Mouse (Mus musculus) intestine, embryonic 14.5 days (tissue): ENCODE data around the gene Slc11a2. TPM values are rescaled to one million over a fixed set of nuclear protein-coding genes. Genes with fewer than 3 reads are reported as not detected.

Experiments
- ATAC-seq: fragments of 200-750 bp; cut with Nextera tagmentation; replicated peaks from 2 replicates; pipeline ENCODE4 v1.8.0; 2017; ENCODE audit warnings: low read depth, moderate number of reproducible peaks, moderate TSS enrichment, moderate library complexity; ENCODE audit not compliant: low FRiP score, low TSS enrichment
- DNase-seq: peaks from one replicate; pipeline ENCODE4 v3.0.0-alpha.2; 2018; ENCODE audit warnings: low spot score
- H3K27ac ChIP-seq: fragments of 300-500 bp; sonication (generic); 2 replicates; pipeline ENCODE4 v1.5.1; 2014; ENCODE audit warnings: low read depth, mild to moderate bottlenecking, control low read depth
- H3K27me3 ChIP-seq: fragments of 300-500 bp; sonication (generic); replicated peaks from 2 replicates; pipeline ENCODE4 v1.6.1; 2014; ENCODE audit warnings: low read length, control low read depth; ENCODE audit not compliant: control insufficient read depth, insufficient read depth
- H3K36me3 ChIP-seq: fragments of 300-500 bp; sonication (generic); 2 replicates; pipeline ENCODE4 v1.6.1; 2014; ENCODE audit warnings: low read length, control low read depth; ENCODE audit not compliant: control insufficient read depth, insufficient read depth
- H3K4me1 ChIP-seq: fragments of 300-500 bp; sonication (generic); replicated peaks from 2 replicates; pipeline ENCODE4 v1.6.1; 2014; ENCODE audit warnings: low read length, control low read depth, mixed read lengths; ENCODE audit not compliant: control insufficient read depth, insufficient read depth
- H3K4me2 ChIP-seq: fragments of 300-500 bp; sonication (generic); 2 replicates; pipeline ENCODE4 v1.6.1; 2014; ENCODE audit warnings: low read length
- H3K4me3 ChIP-seq: fragments of 300-500 bp; sonication (generic); 2 replicates; pipeline ENCODE4 v1.5.1; 2014; ENCODE audit warnings: low read depth, low read length, control low read depth, mixed read lengths
- H3K9ac ChIP-seq: fragments of 300-500 bp; sonication (generic); 2 replicates; pipeline ENCODE4 v1.6.1; 2014; ENCODE audit warnings: mild to moderate bottlenecking, low read length
- H3K9me3 ChIP-seq: fragments of 300-500 bp; sonication (generic); 2 replicates; pipeline ENCODE4 v1.6.1; 2016; ENCODE audit warnings: low read length, control low read depth; ENCODE audit not compliant: control insufficient read depth
- WGBS: fragments of 180-500 bp; shearing (Covaris S2); extraction: QIAGEN DNeasy Blood & Tissue Kit; methylation state at CpG from one replicate; pipeline ENCODE4 v1.1.7; 2014; 5-methylcytosine and 5-hydroxymethylcytosine counted together
- polyA plus RNA-seq: library from polyadenylated mRNA; unstranded; fragments of >200 nt; fragmentation: Nextera tagmentation; extraction: Ambion mirVana; gene quantifications from 2 replicates; pipeline ENCODE4 v1.2.1, GENCODE M21; 2014

Slc11a2 gene
- polyA plus RNA-seq, 1 experiment from 2014 or later, result 20.6 TPM

DNA sequence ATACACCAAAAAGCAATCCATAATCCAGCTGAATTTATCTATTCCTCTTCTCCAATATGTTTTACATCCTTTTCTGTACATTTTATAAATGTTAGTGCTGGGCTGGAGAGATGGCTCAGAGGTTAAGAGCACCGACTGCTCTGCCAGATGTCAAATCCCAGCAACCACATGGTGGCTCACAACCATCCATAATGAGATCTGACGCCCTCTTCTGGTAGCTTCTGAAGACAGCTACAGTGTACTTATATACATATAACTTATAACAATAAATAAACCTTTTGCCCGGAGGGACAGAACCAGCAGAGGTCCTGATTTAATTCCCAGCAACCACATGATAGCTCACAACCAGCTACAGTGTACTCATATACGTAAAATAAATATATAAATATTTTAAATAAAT, 23.7 kb upstream of the Slc11a2 start:
- no peak overlapping the region for H3K4me2 ChIP-seq
- ATAC-seq (no peak), DNase-seq (no peak)
- no peaks in the 10 kb centered on the region for H3K9me3 ChIP-seq
- H3K27ac ChIP-seq, result no peak overlapping the region
- WGBS, result 66% methylated on average over 4 of the region's 4 CpGs
- no peaks in the 10 kb centered on the region for H3K27me3 ChIP-seq
- H3K9ac ChIP-seq, result no peak overlapping the region
- no peaks in the 10 kb centered on the region for H3K4me1 ChIP-seq
- H3K36me3 ChIP-seq, result no peaks in the 10 kb centered on the region
- H3K4me3 ChIP-seq, result no peak overlapping the region

DNA sequence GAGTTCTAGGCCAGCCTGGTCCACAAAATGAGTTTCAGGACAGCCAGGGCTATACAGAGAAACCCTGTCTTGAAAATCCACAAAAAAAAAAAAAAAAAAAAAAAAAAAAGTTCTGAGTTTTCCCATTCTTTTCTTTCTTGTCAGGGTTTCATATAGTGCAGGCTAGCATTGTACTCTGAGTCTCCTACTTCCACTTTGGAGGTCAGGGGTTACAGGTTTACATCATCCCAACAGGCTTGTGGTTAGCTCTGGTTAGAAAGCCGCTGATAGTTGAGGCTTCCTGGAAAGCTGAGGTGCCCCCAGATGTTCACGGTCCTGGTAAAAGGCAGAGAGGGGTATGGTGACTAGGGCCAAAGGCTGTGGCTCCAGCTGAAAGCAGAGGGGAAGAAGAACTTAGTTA, 22.0 kb upstream of the Slc11a2 start:
- no peaks in the 10 kb centered on the region for H3K4me1 ChIP-seq
- H3K9ac ChIP-seq, result no peak overlapping the region
- no peak overlapping the region for H3K4me3 ChIP-seq
- no peak overlapping the region for H3K27ac ChIP-seq
- 75% methylated on average over 2 of the region's 2 CpGs for WGBS
- ATAC-seq (no peak), DNase-seq (no peak)
- H3K27me3 ChIP-seq, result no peaks in the 10 kb centered on the region
- no peaks in the 10 kb centered on the region for H3K9me3 ChIP-seq
- no peaks in the 10 kb centered on the region for H3K36me3 ChIP-seq
- H3K4me2 ChIP-seq, result no peak overlapping the region

DNA sequence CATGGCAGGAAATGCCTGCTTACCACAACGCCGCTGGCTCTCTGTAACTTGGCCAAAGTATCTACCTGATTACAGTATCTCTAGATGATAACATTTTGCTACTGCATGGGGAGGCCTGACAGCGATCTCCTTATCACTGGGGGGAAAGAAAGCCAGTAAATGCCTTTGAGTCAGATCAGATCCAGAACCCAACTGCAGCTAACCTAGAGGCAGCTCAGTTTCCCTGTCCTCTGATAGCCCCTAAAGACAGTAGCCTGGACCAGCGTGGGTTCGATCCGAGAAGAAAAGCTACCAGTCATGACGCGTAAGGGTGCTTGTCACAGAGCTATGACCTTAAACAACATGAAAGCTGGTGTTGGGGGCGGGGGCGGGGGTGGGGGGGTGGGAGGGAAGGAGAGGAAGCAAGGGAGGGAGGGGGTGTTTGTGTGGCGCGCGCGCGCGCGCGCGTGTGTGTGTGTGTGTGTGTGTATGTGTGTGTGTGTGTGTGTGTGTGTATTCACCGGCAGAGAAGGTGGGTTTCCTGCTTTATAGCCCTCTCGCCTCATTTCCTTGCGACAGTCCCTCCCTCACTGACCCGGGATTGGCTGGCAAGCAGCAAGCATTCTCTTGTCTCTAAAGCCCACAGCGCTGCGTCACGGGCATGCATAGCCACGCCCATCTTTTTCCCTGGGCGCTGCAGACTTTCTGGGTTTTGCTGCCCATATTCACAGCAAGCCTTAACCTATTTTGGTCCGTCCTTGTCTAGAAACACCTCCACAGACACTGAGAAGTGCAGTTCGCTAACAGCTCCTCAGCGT, 18.5 kb upstream of the Slc11a2 start:
- DNase-seq (peak; percentile 86), ATAC-seq (peak; percentile 92)
- H3K4me2 ChIP-seq, result peak overlapping the region; percentile 75
- no peaks in the 10 kb centered on the region for H3K4me1 ChIP-seq
- H3K9ac ChIP-seq, result peak overlapping the region; percentile 48
- H3K4me3 ChIP-seq, result peak overlapping the region; percentile 46
- no peaks in the 10 kb centered on the region for H3K9me3 ChIP-seq
- WGBS, result 5% methylated on average over 20 of the region's 31 CpGs
- H3K36me3 ChIP-seq, result no peaks in the 10 kb centered on the region
- peak overlapping the region; percentile 82 for H3K27ac ChIP-seq
- H3K27me3 ChIP-seq, result no peaks in the 10 kb centered on the region

DNA sequence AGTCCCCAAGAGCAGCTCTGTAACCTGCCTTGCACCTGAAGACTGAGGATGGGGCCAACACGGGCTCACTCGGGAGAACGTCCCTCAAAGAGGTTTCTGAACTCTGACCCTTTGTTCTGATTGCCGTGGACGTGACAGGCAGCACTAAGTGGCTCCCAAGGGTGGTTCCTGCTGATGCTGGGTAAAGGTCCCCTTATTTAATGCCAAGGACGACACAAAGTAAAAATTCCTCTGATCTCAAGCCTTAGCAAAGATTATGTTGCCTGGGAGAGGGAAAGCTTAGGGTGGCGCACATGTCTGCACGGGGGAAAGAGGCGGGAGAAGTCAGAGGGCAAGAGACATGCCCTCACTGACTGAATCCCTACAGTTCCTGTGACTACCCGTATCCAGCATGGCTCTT, 11.6 kb upstream of the Slc11a2 start:
- H3K9me3 ChIP-seq, result no peaks in the 10 kb centered on the region
- H3K4me1 ChIP-seq, result no peaks in the 10 kb centered on the region
- H3K4me3 ChIP-seq, result no peak overlapping the region
- no peak overlapping the region for H3K27ac ChIP-seq
- DNase-seq (no peak), ATAC-seq (no peak)
- 61% methylated on average over 10 of the region's 10 CpGs for WGBS
- no peaks in the 10 kb centered on the region for H3K27me3 ChIP-seq
- H3K36me3 ChIP-seq, result no peaks in the 10 kb centered on the region
- no peak overlapping the region for H3K4me2 ChIP-seq
- no peak overlapping the region for H3K9ac ChIP-seq

DNA sequence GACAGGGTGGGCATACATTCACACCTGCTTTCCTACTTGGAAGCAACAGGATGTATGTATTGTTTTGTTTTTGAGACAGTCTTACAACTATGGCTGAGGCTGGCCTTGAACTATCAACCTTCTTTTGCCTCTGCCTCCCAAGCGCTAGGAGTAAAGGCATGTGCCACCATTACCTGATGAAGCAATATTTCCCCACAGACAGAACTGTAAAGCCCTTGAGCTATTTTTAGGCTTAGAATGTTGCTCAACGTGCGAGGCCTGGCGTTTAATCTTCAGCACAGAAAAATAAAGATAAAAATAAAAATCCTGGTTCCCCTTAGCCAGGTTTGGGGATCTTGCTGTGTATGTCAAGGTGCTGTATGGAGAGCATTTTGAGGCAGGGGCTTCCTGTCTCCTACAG, 11.2 kb upstream of the Slc11a2 start:
- Histone ChIP-seq H3K9ac (no peak overlapping the region), H3K4me2 (no peak overlapping the region), H3K27ac (no peak overlapping the region), H3K4me1 (no peaks in the 10 kb centered on the region), H3K36me3 (no peaks in the 10 kb centered on the region), H3K4me3 (no peak overlapping the region), H3K9me3 (no peaks in the 10 kb centered on the region), H3K27me3 (no peaks in the 10 kb centered on the region)
- ATAC-seq (no peak), DNase-seq (no peak)
- 79% methylated on average over 4 of the region's 4 CpGs for WGBS

DNA sequence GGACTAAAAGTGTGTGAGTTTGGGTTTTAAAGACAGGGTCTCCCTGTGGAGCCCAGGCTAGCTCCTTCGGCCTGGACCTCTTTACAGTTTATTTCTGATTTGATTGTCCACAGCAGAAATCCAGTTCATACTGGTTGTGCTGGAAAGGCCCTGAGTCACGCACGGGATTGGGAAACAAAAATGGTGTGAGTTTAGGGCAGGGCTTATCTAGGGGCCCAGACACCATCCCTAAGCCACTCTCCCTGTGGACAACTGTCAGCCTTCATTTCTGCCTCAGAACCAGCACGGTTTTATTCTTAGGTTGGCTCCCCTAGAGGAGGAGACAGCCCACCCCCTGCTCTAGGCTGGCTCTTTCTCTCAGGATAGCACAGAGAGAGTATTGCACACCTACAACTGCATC, 8.4 kb upstream of the Slc11a2 start:
- 74% methylated on average over 4 of the region's 4 CpGs for WGBS
- Histone ChIP-seq H3K4me1 (no peaks in the 10 kb centered on the region), H3K9me3 (no peaks in the 10 kb centered on the region), H3K4me2 (no peak overlapping the region), H3K27ac (no peak overlapping the region), H3K9ac (no peak overlapping the region), H3K36me3 (no peaks in the 10 kb centered on the region), H3K27me3 (no peaks in the 10 kb centered on the region), H3K4me3 (no peak overlapping the region)
- DNase-seq (no peak), ATAC-seq (no peak)

DNA sequence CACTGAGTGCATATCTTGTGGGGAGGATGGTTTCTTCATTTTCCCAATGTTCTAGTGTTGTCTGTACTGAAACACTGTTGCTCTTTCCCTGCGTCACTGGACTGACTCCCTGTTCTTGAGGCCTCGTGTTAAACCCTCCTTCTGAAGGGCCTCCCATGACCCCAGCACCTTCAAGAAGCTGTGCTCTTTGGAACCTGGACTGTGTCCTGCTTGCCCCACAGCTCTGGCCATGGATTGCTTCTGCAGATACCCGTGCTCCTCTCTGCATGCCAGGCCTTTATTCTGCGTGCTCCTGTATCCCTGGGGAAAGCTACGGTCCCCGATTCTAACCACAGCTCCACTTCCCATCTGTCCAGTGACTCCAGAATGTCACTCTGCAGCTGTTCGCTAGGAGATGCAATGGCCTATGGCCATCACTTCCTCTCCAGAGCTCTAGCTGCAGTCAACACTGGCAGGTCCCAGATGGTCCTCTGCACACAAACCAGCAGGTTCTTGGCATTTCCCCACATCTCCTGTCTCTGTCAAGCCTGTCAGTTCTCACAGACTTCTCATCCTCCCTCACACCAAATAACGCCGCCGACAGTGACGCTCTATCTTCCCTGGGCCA, 5.2 kb upstream of the Slc11a2 start:
- Histone ChIP-seq H3K36me3 (no peaks in the 10 kb centered on the region), H3K27ac (no peak overlapping the region), H3K9me3 (no peaks in the 10 kb centered on the region), H3K9ac (no peak overlapping the region), H3K4me2 (no peak overlapping the region), H3K4me1 (no peaks in the 10 kb centered on the region), H3K27me3 (peaks cover 4% of the 10 kb centered on the region), H3K4me3 (no peak overlapping the region)
- WGBS, result 67% methylated on average over 11 of the region's 11 CpGs
- no peak for ATAC-seq
- no peak for DNase-seq

DNA sequence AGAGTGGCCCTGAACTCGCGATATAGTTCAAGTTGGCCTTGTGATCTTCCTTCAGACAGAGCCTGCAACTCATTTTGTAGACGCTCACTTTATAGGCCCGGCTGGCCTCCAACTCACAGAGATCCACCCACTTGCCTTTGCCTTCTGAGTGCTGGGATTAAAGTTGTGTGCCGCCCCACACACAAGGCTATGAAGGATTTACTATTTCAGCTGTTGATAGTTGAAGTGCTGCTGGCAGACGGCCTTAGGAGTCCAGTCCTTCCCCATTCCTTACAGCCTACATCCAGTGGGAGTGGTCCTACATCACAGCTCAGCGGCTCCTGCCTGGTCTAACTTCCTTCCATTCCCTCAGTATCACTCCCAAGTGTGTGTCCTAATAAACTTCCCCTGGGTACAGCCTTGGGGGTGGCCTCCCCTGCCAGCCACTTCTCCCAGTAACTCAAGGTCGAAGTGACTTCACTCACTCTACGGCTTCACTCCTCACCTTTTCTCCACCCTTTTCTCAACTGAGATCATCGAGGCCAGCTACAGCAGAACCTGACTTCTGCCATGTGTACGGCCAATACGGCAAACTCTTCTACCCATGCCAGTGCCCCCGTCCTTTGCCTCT, 3.5 kb upstream of the Slc11a2 start:
- ATAC-seq, result no peak
- WGBS, result 75% methylated on average over 13 of the region's 13 CpGs
- Histone ChIP-seq H3K27me3 (peaks cover 17% of the 10 kb centered on the region), H3K4me1 (0 out of 2 replicates have a peak, but pooled peaks cover 4% of the 10 kb centered on the region), H3K27ac (no peak overlapping the region), H3K9ac (no peak overlapping the region), H3K9me3 (no peaks in the 10 kb centered on the region), H3K4me2 (no peak overlapping the region), H3K4me3 (no peak overlapping the region), H3K36me3 (no peaks in the 10 kb centered on the region)
- no peak for DNase-seq
